Mouse (Mus musculus): Measurements from ENCODE around the gene Llgl1. TPM values are rescaled to one million over a fixed set of nuclear protein-coding genes. Genes with fewer than 3 reads are reported as not detected.

The Llgl1 gene
- total and polyA plus RNA-seq, 2 experiments from 2014 or later = 30.1 to 32.2 TPM

DNA sequence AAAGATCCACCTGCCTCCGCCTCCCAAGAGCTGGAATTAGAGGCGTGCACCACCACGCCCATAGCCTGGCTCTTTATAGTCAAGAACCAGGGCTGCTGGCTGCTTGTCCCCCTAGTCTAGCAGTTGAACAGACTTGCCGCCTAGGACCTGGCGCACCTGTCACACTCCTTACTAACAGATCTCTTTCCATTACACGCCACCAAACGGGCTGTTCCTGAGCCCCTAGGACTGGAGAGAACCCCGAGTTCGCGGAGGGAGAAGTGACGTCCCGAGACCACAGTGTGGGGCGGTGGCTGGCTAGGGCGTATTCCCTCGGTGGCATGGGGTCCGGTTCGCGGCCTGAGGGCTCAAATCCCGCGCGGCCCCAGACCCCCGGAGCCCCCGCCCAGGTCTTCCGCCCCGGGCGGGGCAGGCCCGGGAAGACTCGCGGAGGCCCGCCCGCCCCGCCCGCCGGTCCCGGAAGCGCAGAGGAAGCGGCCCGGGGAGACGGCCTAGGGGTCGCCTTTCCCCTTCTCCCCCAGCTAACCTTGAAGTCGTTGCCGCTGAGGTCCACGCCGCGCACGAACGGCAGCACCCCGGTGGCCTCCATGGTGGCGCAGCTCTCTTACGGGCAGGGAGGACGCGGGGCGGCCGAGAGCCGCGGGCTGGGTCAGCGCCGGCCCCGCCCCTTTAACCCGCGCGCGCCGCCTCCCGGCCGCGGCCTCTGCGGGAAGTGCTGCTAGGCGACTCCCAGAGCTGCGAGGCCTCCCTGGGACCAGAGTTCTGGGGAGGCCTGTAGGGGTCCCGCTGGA, 27.3 kb downstream of the Llgl1 start, which contains the start of gene Flii:
Flii (minus strand) TSS at position 663 of the 791 bp plus-strand sequence.
- peaks cover 45% of the 10 kb centered on the region for H3K36me3 ChIP-seq (ENCODE audit: insufficient read depth)

DNA sequence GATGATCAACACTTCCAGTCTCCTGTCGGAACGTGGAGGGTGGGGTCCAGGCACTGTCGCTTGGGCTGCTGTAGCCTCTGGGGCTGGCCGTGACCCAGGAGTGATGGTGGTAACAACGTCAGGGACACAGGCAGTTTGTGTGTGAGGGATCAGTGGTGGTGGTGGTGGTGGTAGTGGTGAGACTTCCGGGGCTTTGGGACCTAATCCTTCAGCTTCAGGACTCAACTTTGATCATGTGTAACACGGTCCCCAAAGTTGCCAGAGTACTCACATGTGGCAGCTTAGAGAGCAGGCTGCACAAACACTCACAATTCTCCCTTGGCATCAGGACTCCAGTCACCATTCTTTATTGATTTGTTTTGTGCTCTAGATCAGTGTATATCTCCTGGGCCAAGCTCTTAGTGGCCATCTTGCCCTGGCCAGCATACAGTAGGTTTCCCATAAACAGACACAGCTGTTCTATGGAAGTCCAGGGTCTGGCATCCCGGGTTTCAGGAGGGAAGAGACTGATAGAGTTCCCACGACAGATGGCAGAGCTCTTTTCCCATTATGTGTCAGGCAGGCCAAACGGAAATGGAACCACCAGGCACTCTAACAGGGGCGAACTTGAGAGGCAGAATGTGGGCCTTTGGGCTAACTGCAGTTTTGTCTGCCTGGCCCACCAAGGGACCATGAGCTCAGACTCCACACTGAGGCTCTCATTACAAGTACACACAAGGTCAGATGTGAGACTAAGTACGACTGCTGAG, 28.0 kb downstream of the Llgl1 start:
- Histone ChIP-seq H3K27me3 (ENCODE audit: insufficient read depth, low read length) (no peaks in the 10 kb centered on the region), H3K9me3 (ENCODE audit: low read length) (no peaks in the 10 kb centered on the region), H3K9ac (peak overlapping the region; percentile 78), H3K27ac (ENCODE audit: low read depth, low read length) (peak overlapping the region; percentile 90), H3K4me2 (ENCODE audit: low read depth) (peak overlapping the region; percentile 73), H3K4me3 (ENCODE audit: low read depth, low read length) (peak overlapping the region; percentile 71), H3K36me3 (ENCODE audit: insufficient read depth) (peaks cover 44% of the 10 kb centered on the region), H3K4me1 (ENCODE audit: insufficient read depth) (peaks cover 10% of the 10 kb centered on the region)
- WGBS = 4% methylated on average over 12 of the region's 12 CpGs
- no peak; the same call in 1 of the 2 replicates for ATAC-seq
- DNase-seq = no peak
- no peak for TF ChIP-seq CTCF (IDR thresholded peaks at IDR 0.05; ENCODE audit: low read depth)

More for the DNA sequence above, 27.3 kb downstream of the Llgl1 start, which contains the start of gene Flii:
- WGBS = under 1% methylated on average over 59 of the region's 71 CpGs
- no peaks in the 10 kb centered on the region for H3K9me3 ChIP-seq (ENCODE audit: low read length)
- ATAC-seq (peak; percentile 65), DNase-seq (peak; percentile 75)
- no peaks in the 10 kb centered on the region for H3K27me3 ChIP-seq (ENCODE audit: insufficient read depth, low read length)
- H3K4me1 ChIP-seq (ENCODE audit: insufficient read depth) = peaks cover 10% of the 10 kb centered on the region
- H3K4me2 ChIP-seq (ENCODE audit: low read depth) = peak within 1 kb of the TSS; percentile 73
- peak within 1 kb of the TSS; percentile 90 for H3K27ac ChIP-seq (ENCODE audit: low read depth, low read length)
- H3K9ac ChIP-seq = peak within 1 kb of the TSS; percentile 78
- peak; percentile 64 for TF ChIP-seq CTCF (IDR thresholded peaks at IDR 0.05; ENCODE audit: low read depth)
- H3K4me3 ChIP-seq (ENCODE audit: low read depth, low read length) = peak within 1 kb of the TSS; percentile 71

DNA sequence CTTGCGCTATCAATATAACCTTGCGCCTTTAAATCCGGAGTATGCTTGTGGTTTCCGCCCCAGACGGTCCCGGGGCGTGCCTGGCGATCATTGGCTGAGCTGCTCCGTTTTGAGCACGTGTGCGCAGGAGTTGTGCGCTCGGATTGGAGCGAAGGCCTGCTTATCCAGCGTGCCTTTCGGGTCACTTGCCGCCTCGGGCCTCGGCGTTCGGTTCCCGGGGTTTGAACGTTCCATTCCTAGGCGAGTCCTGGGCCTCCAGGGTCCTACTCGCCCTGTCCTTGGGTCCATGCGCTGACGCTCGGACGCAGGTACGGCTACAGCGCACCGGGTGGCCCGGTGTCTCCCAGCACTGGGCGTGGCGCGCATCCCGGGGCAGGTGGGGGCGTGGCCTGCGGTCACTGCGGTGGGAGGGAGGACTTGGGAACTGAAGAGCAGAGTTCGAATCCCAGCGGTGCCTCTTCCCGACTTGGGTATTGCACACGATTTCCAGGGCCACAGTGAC, 28.8 kb downstream of the Llgl1 start, which contains the start of gene Mief2:
Mief2 (plus strand) TSS at position 139 of the 502 bp plus-strand sequence.
- ATAC-seq = peak; percentile 98
- Histone ChIP-seq H3K4me2 (ENCODE audit: low read depth) (peak within 1 kb of the TSS; percentile 73), H3K9me3 (ENCODE audit: low read length) (no peaks in the 10 kb centered on the region), H3K9ac (peak within 1 kb of the TSS; percentile 78), H3K27me3 (ENCODE audit: insufficient read depth, low read length) (no peaks in the 10 kb centered on the region), H3K4me3 (ENCODE audit: low read depth, low read length) (peak within 1 kb of the TSS; percentile 71), H3K4me1 (ENCODE audit: insufficient read depth) (peaks cover 10% of the 10 kb centered on the region), H3K27ac (ENCODE audit: low read depth, low read length) (peak within 1 kb of the TSS; percentile 90), H3K36me3 (ENCODE audit: insufficient read depth) (peaks cover 44% of the 10 kb centered on the region)
- peak; percentile 97 for DNase-seq
- WGBS = under 1% methylated on average over 44 of the region's 44 CpGs
- no peak for TF ChIP-seq CTCF (IDR thresholded peaks at IDR 0.05; ENCODE audit: low read depth)

DNA sequence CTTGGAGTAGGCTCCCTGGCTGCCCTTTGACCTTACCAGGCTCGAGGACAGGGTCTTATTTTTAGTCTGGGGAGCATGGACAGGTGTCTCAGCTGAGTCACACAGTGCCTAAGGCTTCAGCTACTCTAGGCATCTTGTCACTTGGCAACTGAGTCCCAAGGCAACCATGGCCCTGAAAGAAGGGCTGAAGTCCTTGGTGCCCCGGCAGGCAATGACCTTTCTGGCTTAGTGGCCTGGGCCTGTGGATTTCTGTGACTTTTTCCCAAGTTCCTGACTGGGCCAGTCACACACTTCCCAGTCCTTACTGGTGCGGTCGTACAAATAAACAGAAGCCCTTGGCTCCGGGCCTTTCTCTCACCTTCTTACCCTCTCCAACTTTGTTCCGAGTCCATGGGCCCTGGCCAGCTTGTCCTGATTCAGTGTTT, 29.7 kb downstream of the Llgl1 start:
- Histone ChIP-seq H3K4me2 (ENCODE audit: low read depth) (peak overlapping the region; percentile 73), H3K4me3 (ENCODE audit: low read depth, low read length) (0 out of 2 replicates have a peak overlapping the region, but pooled peaks have one; percentile 71), H3K9ac (peak overlapping the region; percentile 75; the same call in 1 of the 2 replicates), H3K27me3 (ENCODE audit: insufficient read depth, low read length) (no peaks in the 10 kb centered on the region), H3K4me1 (ENCODE audit: insufficient read depth) (peaks cover 10% of the 10 kb centered on the region), H3K27ac (ENCODE audit: low read depth, low read length) (no peak overlapping the region), H3K9me3 (ENCODE audit: low read length) (no peaks in the 10 kb centered on the region), H3K36me3 (ENCODE audit: insufficient read depth) (peaks cover 42% of the 10 kb centered on the region)
- no peak for TF ChIP-seq CTCF (IDR thresholded peaks at IDR 0.05; ENCODE audit: low read depth)
- DNase-seq (no peak), ATAC-seq (no peak)
- WGBS = 71% methylated on average over 6 of the region's 6 CpGs

DNA sequence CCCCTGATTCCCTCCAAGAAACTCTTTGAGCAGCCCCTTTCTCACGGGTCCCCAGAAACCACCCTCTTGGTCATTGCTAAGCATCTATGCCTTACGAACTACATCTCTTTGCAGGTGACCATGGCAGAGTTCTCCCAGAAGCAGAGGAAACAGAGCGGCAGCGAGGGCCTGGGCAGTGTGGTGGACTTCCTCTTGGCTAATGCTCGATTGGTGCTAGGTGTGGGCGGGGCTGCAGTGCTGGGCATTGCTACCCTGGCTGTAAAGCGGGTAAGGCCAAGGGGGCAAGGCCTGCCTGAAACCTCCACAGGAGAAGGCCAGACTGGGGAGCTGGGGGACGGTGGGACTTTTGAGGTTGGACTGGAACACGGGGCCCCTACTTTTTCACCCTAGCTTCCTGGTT, 30.6 kb downstream of the Llgl1 start:
- Histone ChIP-seq H3K4me2 (ENCODE audit: low read depth) (no peak overlapping the region), H3K27ac (ENCODE audit: low read depth, low read length) (no peak overlapping the region), H3K27me3 (ENCODE audit: insufficient read depth, low read length) (no peaks in the 10 kb centered on the region), H3K4me3 (ENCODE audit: low read depth, low read length) (no peak overlapping the region), H3K4me1 (ENCODE audit: insufficient read depth) (peaks cover 10% of the 10 kb centered on the region), H3K9me3 (ENCODE audit: low read length) (no peaks in the 10 kb centered on the region), H3K9ac (no peak overlapping the region), H3K36me3 (ENCODE audit: insufficient read depth) (peaks cover 39% of the 10 kb centered on the region)
- whole genome bisulfite sequencing = 88% methylated on average over 9 of the region's 9 CpGs
- DNase-seq = no peak
- ATAC-seq = no peak
- no peak for TF ChIP-seq CTCF (IDR thresholded peaks at IDR 0.05; ENCODE audit: low read depth)

DNA sequence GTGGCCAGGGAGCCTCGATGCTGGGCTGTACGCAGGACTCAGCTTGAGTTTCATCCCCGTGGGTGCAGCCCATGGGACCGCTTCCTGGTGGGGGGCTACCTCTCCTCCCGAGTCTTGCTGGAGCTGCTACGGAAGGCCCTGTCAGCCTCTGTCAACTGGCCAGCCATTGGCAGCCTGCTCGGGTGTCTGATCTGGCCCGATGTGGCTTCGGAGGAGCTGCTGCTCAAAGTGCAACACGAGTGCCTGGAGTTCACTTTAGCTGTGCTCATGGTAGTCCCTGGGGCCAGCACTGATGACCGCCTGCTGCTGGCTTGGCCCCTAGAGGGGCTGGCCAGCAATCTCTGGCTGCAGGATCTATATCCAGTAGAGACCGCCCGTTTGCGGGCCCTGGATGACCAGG, 31.7 kb downstream of the Llgl1 start:
- H3K27me3 ChIP-seq (ENCODE audit: insufficient read depth, low read length) = no peaks in the 10 kb centered on the region
- DNase-seq (no peak), ATAC-seq (no peak)
- 91% methylated on average over 14 of the region's 14 CpGs for WGBS
- no peak overlapping the region for H3K4me2 ChIP-seq (ENCODE audit: low read depth)
- no peak for TF ChIP-seq CTCF (IDR thresholded peaks at IDR 0.05; ENCODE audit: low read depth)
- no peaks in the 10 kb centered on the region for H3K9me3 ChIP-seq (ENCODE audit: low read length)
- peaks cover 39% of the 10 kb centered on the region for H3K36me3 ChIP-seq (ENCODE audit: insufficient read depth)
- no peak overlapping the region for H3K4me3 ChIP-seq (ENCODE audit: low read depth, low read length)
- peaks cover 10% of the 10 kb centered on the region for H3K4me1 ChIP-seq (ENCODE audit: insufficient read depth)
- H3K27ac ChIP-seq (ENCODE audit: low read depth, low read length) = no peak overlapping the region
- H3K9ac ChIP-seq = no peak overlapping the region
